Comparison of ENCODE assay signal across 8 mouse cellular contexts in genomic region chr9:51764041-51764875, GRCm38 (mm10). TPM values are rescaled to one million over a fixed set of nuclear protein-coding genes. Genes with fewer than 3 reads are reported as not detected.
A peak's percentile ranks its signal among the peaks of the same experiment; 100 is the strongest.
DNase-seq lines count a peak whose midpoint lies in the region; ATAC-seq and TF ChIP-seq lines count a peak whose summit lies in the region.

No protein-coding gene starts in this region.

- peak overlapping the region; percentile 87 for H3K4me2 ChIP-seq in heart, embryonic 11.5 days
- H3K4me2 ChIP-seq in embryonic facial prominence, embryonic 14.5 days (ENCODE audit: low read depth, low read length), result peak overlapping the region; percentile 95
- H3K4me2 ChIP-seq in intestine, embryonic 16.5 days (ENCODE audit: low read depth, low read length), result peak overlapping the region; percentile 99
- H3K4me2 ChIP-seq in liver, postnatal 0 days (ENCODE audit: low read depth, low read length), result peak overlapping the region; percentile 87
- H3K4me2 ChIP-seq in stomach, embryonic 14.5 days (replicated peaks; ENCODE audit: low read depth, low read length), result peak overlapping the region; percentile 94

- no peaks in the 10 kb centered on the region for H3K36me3 ChIP-seq in heart, embryonic 11.5 days (ENCODE audit: control insufficient read depth, insufficient read depth, low read length)
- no peaks in the 10 kb centered on the region for H3K36me3 ChIP-seq in embryonic facial prominence, embryonic 14.5 days (ENCODE audit: control insufficient read depth, insufficient read depth, low read length)
- H3K36me3 ChIP-seq in intestine, embryonic 16.5 days (ENCODE audit: control insufficient read depth, insufficient read depth, low read length), result no peaks in the 10 kb centered on the region
- no peaks in the 10 kb centered on the region for H3K36me3 ChIP-seq in liver, postnatal 0 days (replicated peaks; ENCODE audit: insufficient read depth, low read length)
- no peaks in the 10 kb centered on the region for H3K36me3 ChIP-seq in stomach, embryonic 14.5 days (ENCODE audit: control insufficient read depth, insufficient read depth, low read length)

- no peak overlapping the region for H3K27ac ChIP-seq in heart, embryonic 11.5 days (ENCODE audit: low read depth, low read length)
- H3K27ac ChIP-seq in embryonic facial prominence, embryonic 14.5 days (replicated peaks; ENCODE audit: low read depth, low read length), result no peak overlapping the region; the same call in 1 of the 2 replicates
- H3K27ac ChIP-seq in intestine, embryonic 16.5 days (ENCODE audit: low read length), result no peak overlapping the region
- H3K27ac ChIP-seq in liver, postnatal 0 days (ENCODE audit: low read depth), result no peak overlapping the region
- no peak overlapping the region for H3K27ac ChIP-seq in stomach, embryonic 14.5 days (ENCODE audit: low read length)

- peak overlapping the region; percentile 71 for H3K4me3 ChIP-seq in heart, embryonic 11.5 days (ENCODE audit: low read depth, low read length)
- H3K4me3 ChIP-seq in embryonic facial prominence, embryonic 14.5 days (ENCODE audit: low read depth, low read length), result peak overlapping the region; percentile 74
- H3K4me3 ChIP-seq in intestine, embryonic 16.5 days (ENCODE audit: low read length), result peak overlapping the region; percentile 77
- peak overlapping the region; percentile 61 for H3K4me3 ChIP-seq in liver, postnatal 0 days (ENCODE audit: low read depth, low read length)
- peak overlapping the region; percentile 65 for H3K4me3 ChIP-seq in stomach, embryonic 14.5 days (ENCODE audit: low read depth, low read length)

- no peak for TF ChIP-seq EP300 in liver, postnatal 0 days (IDR thresholded peaks at IDR 0.05; ENCODE audit: low read depth)

- DNase-seq in heart, postnatal 25 days (ENCODE audit: low spot score), result no peak
- peak; percentile 2 for DNase-seq in NIH3T3 (ENCODE audit: low read depth)
- DNase-seq in embryonic facial prominence, embryonic 14.5 days (ENCODE audit: low spot score), result peak; percentile 42
- DNase-seq in liver, postnatal 0 days, result no peak
- no peak for DNase-seq in retina, embryonic 14.5 days (ENCODE audit: low spot score)

- peak; percentile 19; the same call in 1 of the 2 replicates for ATAC-seq in heart, embryonic 11.5 days (replicated peaks; ENCODE audit: insufficient number of reproducible peaks, low FRiP score, low TSS enrichment)
- peak; percentile 32 for ATAC-seq in embryonic facial prominence, embryonic 14.5 days (ENCODE audit: low read depth)
- peak; percentile 61 for ATAC-seq in intestine, embryonic 16.5 days
- no peak for ATAC-seq in liver, postnatal 0 days
- no peak for ATAC-seq in stomach, embryonic 14.5 days (ENCODE audit: insufficient number of reproducible peaks, insufficient read depth, low FRiP score, low read depth)

- 8% methylated on average over 12 of the region's 12 CpGs for WGBS in heart, embryonic 11.5 days (ENCODE audit: insufficient replicate concordance)
- 6% methylated on average over 12 of the region's 12 CpGs for WGBS in embryonic facial prominence, embryonic 14.5 days
- WGBS in intestine, embryonic 16.5 days, result 5% methylated on average over 12 of the region's 12 CpGs
- WGBS in liver, postnatal 0 days (ENCODE audit: insufficient replicate concordance), result 11% methylated on average over 12 of the region's 12 CpGs
- WGBS in stomach, embryonic 14.5 days, result 8% methylated on average over 12 of the region's 12 CpGs

- intact Hi-C loops in heart, postnatal 25 days (cut with DNase I), result loop anchor here (2.0 kb wide), 1 partner anchor 145 kb away; no protein-coding TSS in a partner anchor

- no peaks in the 10 kb centered on the region for H3K9me3 ChIP-seq in heart, embryonic 11.5 days (replicated peaks; ENCODE audit: control insufficient read depth, low read length)
- no peaks in the 10 kb centered on the region for H3K9me3 ChIP-seq in embryonic facial prominence, embryonic 14.5 days (ENCODE audit: control insufficient read depth, low read length)
- H3K9me3 ChIP-seq in intestine, embryonic 16.5 days (ENCODE audit: control insufficient read depth, low read length), result no peaks in the 10 kb centered on the region
- H3K9me3 ChIP-seq in liver, postnatal 0 days (ENCODE audit: low read length), result no peaks in the 10 kb centered on the region
- no peaks in the 10 kb centered on the region for H3K9me3 ChIP-seq in stomach, embryonic 14.5 days (ENCODE audit: control insufficient read depth, low read depth, low read length)

- H3K4me1 ChIP-seq in heart, embryonic 11.5 days (ENCODE audit: control insufficient read depth, insufficient read depth, low read length), result peaks cover 2% of the 10 kb centered on the region; the same call in 1 of the 2 replicates
- H3K4me1 ChIP-seq in embryonic facial prominence, embryonic 14.5 days (ENCODE audit: control insufficient read depth, insufficient read depth, low read length), result 0 out of 2 replicates have a peak, but pooled peaks cover 3% of the 10 kb centered on the region
- H3K4me1 ChIP-seq in intestine, embryonic 16.5 days (ENCODE audit: control insufficient read depth, insufficient read depth, low read length), result peaks cover 15% of the 10 kb centered on the region; the same call in 1 of the 2 replicates
- H3K4me1 ChIP-seq in liver, postnatal 0 days (ENCODE audit: insufficient read depth), result peaks cover 14% of the 10 kb centered on the region
- peaks cover 14% of the 10 kb centered on the region for H3K4me1 ChIP-seq in stomach, embryonic 14.5 days (ENCODE audit: control insufficient read depth, insufficient read depth, low read length)

- TF ChIP-seq CTCF in liver, postnatal 0 days (IDR thresholded peaks at IDR 0.05; ENCODE audit: low read depth), result 0 out of 2 replicates have a peak, but pooled peaks have one; percentile 10

- H3K9ac ChIP-seq in heart, embryonic 11.5 days (ENCODE audit: low read depth, low read length), result peak overlapping the region; percentile 69
- H3K9ac ChIP-seq in embryonic facial prominence, embryonic 14.5 days (ENCODE audit: low read depth, low read length), result peak overlapping the region; percentile 73
- H3K9ac ChIP-seq in intestine, embryonic 16.5 days (ENCODE audit: low read depth, low read length), result peak overlapping the region; percentile 77
- H3K9ac ChIP-seq in liver, postnatal 0 days (replicated peaks), result 0 out of 2 replicates have a peak overlapping the region, but pooled peaks have one; percentile 27
- H3K9ac ChIP-seq in stomach, embryonic 14.5 days (replicated peaks; ENCODE audit: low read depth, low read length), result peak overlapping the region; percentile 42; the same call in 1 of the 2 replicates

- H3K27me3 ChIP-seq in heart, embryonic 11.5 days (ENCODE audit: control insufficient read depth, insufficient read depth, low read length), result peaks cover 29% of the 10 kb centered on the region
- peaks cover 51% of the 10 kb centered on the region for H3K27me3 ChIP-seq in embryonic facial prominence, embryonic 14.5 days (replicated peaks; ENCODE audit: control insufficient read depth, insufficient read depth, low read length)
- H3K27me3 ChIP-seq in intestine, embryonic 16.5 days (replicated peaks; ENCODE audit: control insufficient read depth, insufficient read depth, low read length), result peaks cover 29% of the 10 kb centered on the region
- H3K27me3 ChIP-seq in liver, postnatal 0 days (ENCODE audit: insufficient read depth, low read length), result peaks cover 72% of the 10 kb centered on the region
- peaks cover 15% of the 10 kb centered on the region; the same call in 1 of the 2 replicates for H3K27me3 ChIP-seq in stomach, embryonic 14.5 days (ENCODE audit: control insufficient read depth, insufficient read depth, low read length)

RNA-seq across cellular contexts. Expression of gene Arhgap20, which starts 0.9 kb away (rescaled TPM):
- 0.59 and 0.94 TPM in 2 replicates for polyA plus RNA-seq in heart, embryonic 11.5 days (2014; fragmentation: Nextera tagmentation; extraction: Ambion mirVana)
- total RNA-seq in heart, postnatal 25 days (2021), result 10 to 100 TPM; 16.3 to 21.6 TPM
- 8.5 and 9.4 TPM in 2 replicates for polyA plus RNA-seq in embryonic facial prominence, embryonic 14.5 days (2014; fragmentation: Nextera tagmentation; extraction: Ambion mirVana)
- 1.7 TPM in 2 replicates for polyA plus RNA-seq in intestine, embryonic 16.5 days (2015; fragmentation: Nextera tagmentation; extraction: Ambion mirVana)
- 0.01 and 0.02 TPM in 2 replicates for polyA plus RNA-seq in liver, postnatal 0 days (2015; fragmentation: Nextera tagmentation; extraction: Ambion mirVana)
- 4.0 and 5.0 TPM in 2 replicates for polyA plus RNA-seq in stomach, embryonic 14.5 days (2014; fragmentation: Nextera tagmentation; extraction: Ambion mirVana)

Comparison
In these comparisons a context has a peak if more than half of its experiments do, and no peak if none do; other contexts are left out.
1. ATAC-seq: peak in heart, embryonic 11.5 days (single experiment), embryonic facial prominence, embryonic 14.5 days (single experiment) and intestine, embryonic 16.5 days (single experiment); none in liver, postnatal 0 days (single experiment) and stomach, embryonic 14.5 days (single experiment).
2. H3K9ac ChIP-seq: peak in every context shown above with its lines; median percentile 77 in intestine, embryonic 16.5 days; 73 in embryonic facial prominence, embryonic 14.5 days; 69 in heart, embryonic 11.5 days; 42 in stomach, embryonic 14.5 days; 27 in liver, postnatal 0 days.
3. DNase-seq: peak in NIH3T3 (single experiment) and embryonic facial prominence, embryonic 14.5 days (single experiment); none in heart, postnatal 25 days (single experiment), liver, postnatal 0 days (single experiment) and retina, embryonic 14.5 days (single experiment).
4. Peak in every context shown above with its lines, with median percentiles within 50 percentile points of each other: H3K4me2 ChIP-seq and H3K4me3 ChIP-seq.